ENCODE assay signal across 9 mouse cellular contexts in genomic region chr15:37159349-37159748, GRCm38 (mm10).
DNase-seq lines count a peak whose midpoint lies in the region; ATAC-seq lines count a peak whose summit lies in the region.
"Had no signal": no experiment of that assay in that cellular context is flagged by ENCODE, and none has a peak within 500 bp of the region (broad histone marks: within the 10 kb centered on the region; RNA-seq: fewer than 3 reads in every experiment).

No protein-coding gene starts in this region.

- 18% methylated on average over 4 of the region's 4 CpGs for WGBS in midbrain, embryonic 10.5 days
- 13% methylated on average over 4 of the region's 4 CpGs for WGBS in midbrain, embryonic 16.5 days
- 11% methylated on average over 4 of the region's 4 CpGs for WGBS in embryonic facial prominence, embryonic 15.5 days
- 11% methylated on average over 4 of the region's 4 CpGs for WGBS in neural tube, embryonic 14.5 days

- no peak overlapping the region for H3K27ac ChIP-seq in midbrain, embryonic 10.5 days (replicated peaks)
- H3K27ac ChIP-seq in midbrain, embryonic 16.5 days (ENCODE audit: low read length) = no peak overlapping the region
- H3K27ac ChIP-seq in embryonic facial prominence, embryonic 15.5 days (replicated peaks) = peak overlapping the region; percentile 78
- H3K27ac ChIP-seq in neural tube, embryonic 14.5 days (ENCODE audit: low read depth, low read length) = no peak overlapping the region

- no peak overlapping the region for H3K9ac ChIP-seq in midbrain, embryonic 16.5 days (ENCODE audit: low read depth, low read length)
- H3K9ac ChIP-seq in embryonic facial prominence, embryonic 15.5 days = no peak overlapping the region
- no peak overlapping the region for H3K9ac ChIP-seq in neural tube, embryonic 14.5 days (replicated peaks; ENCODE audit: low read depth, low read length)

- no peaks in the 10 kb centered on the region for H3K27me3 ChIP-seq in midbrain, embryonic 10.5 days (ENCODE audit: low read depth, poor library complexity, severe bottlenecking)
- H3K27me3 ChIP-seq in midbrain, embryonic 16.5 days (ENCODE audit: control insufficient read depth, insufficient read depth, low read depth, low read length) = no peaks in the 10 kb centered on the region
- no peaks in the 10 kb centered on the region for H3K27me3 ChIP-seq in embryonic facial prominence, embryonic 15.5 days
- H3K27me3 ChIP-seq in neural tube, embryonic 14.5 days (ENCODE audit: control insufficient read depth, insufficient read depth, low read length) = no peaks in the 10 kb centered on the region

- H3K36me3 ChIP-seq in midbrain, embryonic 10.5 days = no peaks in the 10 kb centered on the region
- H3K36me3 ChIP-seq in midbrain, embryonic 16.5 days (ENCODE audit: control insufficient read depth, insufficient read depth, low read length) = no peaks in the 10 kb centered on the region
- H3K36me3 ChIP-seq in embryonic facial prominence, embryonic 15.5 days = no peaks in the 10 kb centered on the region
- H3K36me3 ChIP-seq in neural tube, embryonic 14.5 days (ENCODE audit: control insufficient read depth, insufficient read depth, low read length) = no peaks in the 10 kb centered on the region

- no peaks in the 10 kb centered on the region; the same call in 1 of the 2 replicates for H3K9me3 ChIP-seq in midbrain, embryonic 10.5 days (replicated peaks)
- no peaks in the 10 kb centered on the region for H3K9me3 ChIP-seq in midbrain, embryonic 16.5 days (replicated peaks; ENCODE audit: control insufficient read depth, low read length, poor library complexity, severe bottlenecking)
- H3K9me3 ChIP-seq in embryonic facial prominence, embryonic 15.5 days (replicated peaks) = no peaks in the 10 kb centered on the region
- no peaks in the 10 kb centered on the region for H3K9me3 ChIP-seq in neural tube, embryonic 14.5 days (ENCODE audit: control insufficient read depth, low read length)

- H3K4me2 ChIP-seq in midbrain, embryonic 16.5 days (ENCODE audit: low read length) = no peak overlapping the region
- H3K4me2 ChIP-seq in embryonic facial prominence, embryonic 15.5 days (replicated peaks) = no peak overlapping the region
- no peak overlapping the region for H3K4me2 ChIP-seq in neural tube, embryonic 14.5 days (ENCODE audit: low read depth, low read length)

- DNase-seq in midbrain, embryonic 10.5 days (ENCODE audit: low spot score) = peak; percentile 26
- peak; percentile 64 to 85 for DNase-seq in kidney, postnatal 25 days
- no peak for DNase-seq in right cerebral cortex, postnatal 4 days
- no peak for DNase-seq in layer of hippocampus, postnatal 10 days (ENCODE audit: low spot score in 2 of 2)

- no peak overlapping the region for H3K4me3 ChIP-seq in midbrain, embryonic 10.5 days
- H3K4me3 ChIP-seq in midbrain, embryonic 16.5 days (ENCODE audit: low read depth, low read length) = no peak overlapping the region
- no peak overlapping the region for H3K4me3 ChIP-seq in embryonic facial prominence, embryonic 15.5 days (replicated peaks)
- H3K4me3 ChIP-seq in neural tube, embryonic 14.5 days (ENCODE audit: low read depth, low read length) = no peak overlapping the region
- H3K4me3 ChIP-seq: myocyte had no signal

- no peak for ATAC-seq in midbrain, embryonic 16.5 days
- ATAC-seq in embryonic facial prominence, embryonic 15.5 days (ENCODE audit: insufficient number of reproducible peaks, low FRiP score, low TSS enrichment, low read depth) = peak; percentile 72
- ATAC-seq in neural tube, embryonic 14.5 days (ENCODE audit: low read depth) = peak; percentile 61; the same call in 1 of the 2 replicates
- ATAC-seq in granulocyte monocyte progenitor cell, adult 5-6 weeks (replicated peaks; ENCODE audit: poor library complexity, severe bottlenecking) = no peak

- peaks cover 10% of the 10 kb centered on the region for H3K4me1 ChIP-seq in midbrain, embryonic 10.5 days
- H3K4me1 ChIP-seq in midbrain, embryonic 16.5 days (ENCODE audit: control insufficient read depth, insufficient read depth, low read length) = no peaks in the 10 kb centered on the region
- H3K4me1 ChIP-seq in embryonic facial prominence, embryonic 15.5 days = 0 out of 2 replicates have a peak, but pooled peaks cover 4% of the 10 kb centered on the region
- H3K4me1 ChIP-seq in neural tube, embryonic 14.5 days (ENCODE audit: control insufficient read depth, insufficient read depth, low read length) = no peaks in the 10 kb centered on the region

Comparison
In these comparisons a context has a peak if more than half of its experiments do, and no peak if none do; other contexts are left out.
1. DNase-seq: peak in midbrain, embryonic 10.5 days (single experiment) and kidney, postnatal 25 days (2 of 2); none in right cerebral cortex, postnatal 4 days (single experiment) and layer of hippocampus, postnatal 10 days (0 of 2).
2. ATAC-seq: peak in embryonic facial prominence, embryonic 15.5 days (single experiment) and neural tube, embryonic 14.5 days (single experiment); none in midbrain, embryonic 16.5 days (single experiment) and granulocyte monocyte progenitor cell, adult 5-6 weeks (single experiment).